Mouse (Mus musculus) forebrain, embryonic 14.5 days (tissue): ENCODE measurements at regions not wholly inside any gene's neighbourhood (a gene's known extent, or its start where the extent isn't known, plus 50 kb on each side); places are given as distances from the start of the nearest gene placed in this dataset.

Experiments used
- ATAC-seq: fragments of 200-750 bp; cut with Nextera tagmentation; 2 replicates; pipeline ENCODE4 v1.8.0; 2017; ENCODE audit warnings: mild to moderate bottlenecking, moderate library complexity
- DNase-seq: peaks from one replicate; pipeline ENCODE4 v3.0.0-alpha.2; 2015; ENCODE audit warnings: low spot score
- H3K27ac ChIP-seq: fragments of 300-500 bp; sonication (generic); 2 replicates; pipeline ENCODE4 v1.5.1; 2014; ENCODE audit warnings: low read depth, mild to moderate bottlenecking, control low read depth, low read length, moderate library complexity
- H3K27me3 ChIP-seq: fragments of 300-500 bp; sonication (generic); replicated peaks from 2 replicates; pipeline ENCODE4 v1.6.1; 2014; ENCODE audit warnings: low read length, control low read depth, mixed read lengths; ENCODE audit not compliant: control insufficient read depth, insufficient read depth
- H3K36me3 ChIP-seq: fragments of 300-500 bp; sonication (generic); 2 replicates; pipeline ENCODE4 v1.6.1; 2014; ENCODE audit warnings: low read length, control low read depth; ENCODE audit not compliant: control insufficient read depth, insufficient read depth
- H3K4me1 ChIP-seq: fragments of 300-500 bp; sonication (generic); 2 replicates; pipeline ENCODE4 v1.6.1; 2014; ENCODE audit warnings: antibody characterized with exemption, low read length, control low read depth; ENCODE audit not compliant: control insufficient read depth, insufficient read depth
- H3K4me2 ChIP-seq: fragments of 300-500 bp; sonication (generic); 2 replicates; pipeline ENCODE4 v1.6.1; 2014; ENCODE audit warnings: mild to moderate bottlenecking, control low read depth, low read length
- H3K4me3 ChIP-seq: fragments of 300-500 bp; sonication (generic); 2 replicates; pipeline ENCODE4 v1.5.1; 2014; ENCODE audit warnings: low read depth, low read length, control low read depth
- H3K9ac ChIP-seq: fragments of 300-500 bp; sonication (generic); 2 replicates; pipeline ENCODE4 v1.6.1; 2014; ENCODE audit warnings: mild to moderate bottlenecking, low read length, control low read depth, moderate library complexity
- H3K9me3 ChIP-seq: fragments of 300-500 bp; sonication (generic); replicated peaks from 2 replicates; pipeline ENCODE4 v1.6.1; 2016; ENCODE audit warnings: low read length, control low read depth, mixed read lengths; ENCODE audit not compliant: control insufficient read depth
- WGBS: fragments of 180-500 bp; shearing (Covaris S2); extraction: QIAGEN DNeasy Blood & Tissue Kit; methylation state at CpG from one replicate; pipeline ENCODE4 v1.1.7; 2014; 5-methylcytosine and 5-hydroxymethylcytosine counted together

DNA sequence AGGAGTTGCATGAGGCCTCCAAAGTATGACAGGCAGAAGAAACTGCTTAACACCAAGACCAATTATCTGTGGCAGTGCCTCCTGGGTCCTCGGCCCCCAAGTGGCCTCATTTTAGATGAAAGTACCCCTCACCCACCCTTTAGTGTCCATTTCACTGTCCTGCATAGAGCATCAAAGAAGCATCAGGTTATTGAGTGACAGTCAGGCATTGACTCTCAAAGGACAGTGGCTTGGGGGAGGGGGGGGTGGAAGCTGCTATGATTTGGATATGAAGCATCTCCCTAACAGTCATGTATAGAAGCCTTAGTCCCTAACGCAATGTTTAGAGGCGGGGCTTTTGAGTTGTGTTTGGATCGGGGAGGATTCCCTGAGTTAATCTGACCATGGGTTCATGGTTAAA lies 458.7 kb downstream of the Fut8 start:
- Histone ChIP-seq H3K4me3 (no peak overlapping the region), H3K4me2 (no peak overlapping the region), H3K27ac (no peak overlapping the region), H3K27me3 (no peaks in the 10 kb centered on the region), H3K4me1 (no peaks in the 10 kb centered on the region), H3K36me3 (no peaks in the 10 kb centered on the region), H3K9me3 (no peaks in the 10 kb centered on the region), H3K9ac (no peak overlapping the region)
- whole genome bisulfite sequencing: 90% methylated on average over 4 of the region's 4 CpGs
- no peak for DNase-seq
- ATAC-seq: no peak

DNA sequence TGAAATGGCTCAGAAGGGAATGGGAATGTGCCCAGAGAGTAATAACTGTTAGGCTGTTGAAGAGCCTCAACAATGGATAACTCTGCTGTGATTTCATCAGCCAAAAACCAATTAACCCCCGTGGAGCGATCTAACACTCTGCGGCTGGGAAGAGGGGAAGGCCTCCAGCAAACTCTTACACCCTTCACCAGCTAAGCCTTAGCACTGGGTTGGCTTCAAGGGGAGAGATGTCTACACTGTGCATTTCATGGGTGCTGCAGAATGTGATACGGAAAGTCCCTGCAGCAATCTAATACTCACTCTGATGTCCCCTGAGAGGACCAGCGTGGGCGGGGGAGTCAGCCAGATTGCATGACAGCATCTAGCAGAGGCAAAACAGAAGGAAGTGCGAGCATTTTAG lies 460.2 kb downstream of the Fut8 start:
- Histone ChIP-seq H3K4me3 (no peak overlapping the region), H3K36me3 (no peaks in the 10 kb centered on the region), H3K27ac (no peak overlapping the region), H3K9ac (no peak overlapping the region), H3K4me1 (no peaks in the 10 kb centered on the region), H3K27me3 (no peaks in the 10 kb centered on the region), H3K4me2 (no peak overlapping the region), H3K9me3 (no peaks in the 10 kb centered on the region)
- 64% methylated on average over 7 of the region's 7 CpGs for WGBS
- DNase-seq: peak; percentile 26
- ATAC-seq: no peak

DNA sequence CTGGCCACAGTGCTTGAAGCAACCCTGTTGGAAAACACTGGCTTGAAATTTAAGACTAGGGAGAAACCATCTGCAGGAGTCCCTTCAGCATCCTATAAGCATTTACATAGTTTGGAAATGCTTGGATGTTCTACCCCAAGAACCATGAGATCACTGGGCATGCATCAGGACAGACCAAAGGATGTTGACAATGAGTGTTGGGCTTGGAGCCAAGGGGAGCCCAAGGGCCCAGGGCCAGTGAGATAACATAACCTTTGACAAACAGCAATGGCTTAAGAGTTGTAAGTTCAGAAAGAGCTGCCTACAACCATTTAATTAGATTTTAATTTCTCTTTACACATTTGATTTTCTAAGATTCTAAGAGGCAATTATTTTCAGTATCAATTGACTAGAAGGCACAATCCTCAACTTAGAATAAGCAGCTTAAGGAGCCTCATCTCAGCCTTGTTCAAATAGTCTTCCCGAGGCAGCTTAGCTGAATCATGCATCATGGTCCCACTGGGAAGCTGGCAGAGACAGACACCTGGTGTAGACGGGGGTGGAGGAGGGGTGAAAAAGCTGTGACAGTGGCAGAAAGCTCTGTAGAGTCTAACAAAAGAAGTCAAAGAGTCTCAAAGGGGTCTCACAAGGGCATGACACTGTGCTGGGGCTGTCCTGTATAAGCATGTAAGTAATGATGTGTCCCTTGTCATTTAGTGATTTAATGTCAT lies 462.1 kb downstream of the Fut8 start:
- no peaks in the 10 kb centered on the region for H3K27me3 ChIP-seq
- no peak overlapping the region for H3K27ac ChIP-seq
- no peak for DNase-seq
- no peak overlapping the region for H3K4me3 ChIP-seq
- no peak overlapping the region for H3K4me2 ChIP-seq
- no peak overlapping the region for H3K9ac ChIP-seq
- H3K9me3 ChIP-seq: no peaks in the 10 kb centered on the region
- no peaks in the 10 kb centered on the region for H3K36me3 ChIP-seq
- no peak for ATAC-seq
- H3K4me1 ChIP-seq: no peaks in the 10 kb centered on the region
- WGBS: 25% methylated on average over 2 of the region's 2 CpGs

DNA sequence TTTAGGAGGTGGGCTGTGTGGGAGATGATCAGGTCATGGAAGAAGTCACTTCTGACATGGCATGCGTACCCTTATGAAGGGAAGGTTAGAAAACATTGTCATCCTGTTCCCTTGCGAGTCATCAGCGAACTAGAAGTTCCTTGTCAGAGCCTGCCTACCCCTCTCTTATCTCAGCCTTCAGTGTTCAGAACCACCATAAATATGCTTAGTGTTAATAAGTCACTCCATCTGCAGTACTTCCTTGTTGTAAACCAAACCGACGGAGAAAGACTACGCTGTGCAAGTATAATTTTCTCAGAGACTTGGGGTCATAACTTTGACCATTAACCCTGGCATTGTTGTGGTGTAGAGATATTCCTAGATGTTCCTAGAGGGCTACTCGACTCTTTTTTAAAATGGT lies 477.6 kb downstream of the Fut8 start:
- no peak overlapping the region for H3K4me3 ChIP-seq
- H3K9ac ChIP-seq: no peak overlapping the region
- H3K27ac ChIP-seq: no peak overlapping the region
- no peaks in the 10 kb centered on the region for H3K9me3 ChIP-seq
- no peaks in the 10 kb centered on the region for H3K27me3 ChIP-seq
- H3K36me3 ChIP-seq: no peaks in the 10 kb centered on the region
- ATAC-seq (no peak), DNase-seq (no peak)
- 78% methylated on average over 7 of the region's 7 CpGs for WGBS
- peaks cover 6% of the 10 kb centered on the region; the same call in 1 of the 2 replicates for H3K4me1 ChIP-seq
- no peak overlapping the region for H3K4me2 ChIP-seq

DNA sequence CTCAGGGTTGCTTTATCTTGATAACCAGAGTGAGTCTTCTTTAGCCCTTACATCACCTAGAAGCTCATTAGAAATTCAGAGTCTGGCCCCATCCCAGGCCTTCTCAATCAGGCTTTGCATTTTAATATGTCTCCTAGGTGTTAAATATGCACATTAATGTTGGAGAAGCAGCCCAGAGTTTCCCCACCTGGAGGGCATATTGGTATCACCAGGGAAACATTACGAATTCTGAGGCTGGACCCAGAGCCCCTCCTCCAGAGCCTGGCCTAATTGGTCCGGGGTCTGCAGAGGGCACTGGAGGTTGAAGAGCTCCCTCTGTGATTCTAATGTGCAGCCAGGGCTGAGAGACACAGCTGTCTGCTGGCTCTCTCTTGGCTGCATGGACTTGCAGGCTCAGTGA lies 478.1 kb downstream of the Fut8 start:
- no peak overlapping the region for H3K27ac ChIP-seq
- H3K4me2 ChIP-seq: no peak overlapping the region
- no peak overlapping the region for H3K9ac ChIP-seq
- H3K36me3 ChIP-seq: no peaks in the 10 kb centered on the region
- H3K4me1 ChIP-seq: peaks cover 6% of the 10 kb centered on the region; the same call in 1 of the 2 replicates
- ATAC-seq: peak; percentile 88
- H3K27me3 ChIP-seq: no peaks in the 10 kb centered on the region
- H3K4me3 ChIP-seq: no peak overlapping the region
- DNase-seq: peak; percentile 71
- 6% methylated on average over 2 of the region's 2 CpGs for WGBS
- no peaks in the 10 kb centered on the region for H3K9me3 ChIP-seq

DNA sequence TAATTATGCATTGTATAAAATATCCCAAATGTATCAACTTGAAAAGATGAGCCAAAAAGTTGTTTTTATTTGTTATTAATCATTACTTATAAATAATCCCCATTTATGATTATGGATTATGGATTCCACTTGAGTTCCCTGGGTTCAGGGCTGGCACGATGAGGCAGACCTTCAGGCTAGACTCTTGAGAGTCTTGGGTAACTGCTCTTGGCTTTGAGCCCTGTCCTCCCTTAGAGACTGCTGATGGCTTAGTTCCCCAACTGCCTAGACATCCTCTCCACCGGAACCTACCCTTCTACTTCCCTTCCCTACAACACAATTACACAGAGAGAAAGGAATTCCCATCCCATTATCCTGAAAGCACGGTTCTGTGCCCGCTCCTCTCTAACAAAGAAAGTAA lies 466.3 kb upstream of the Gm6657 start:
- no peak overlapping the region for H3K4me2 ChIP-seq
- H3K4me1 ChIP-seq: no peaks in the 10 kb centered on the region
- H3K9me3 ChIP-seq: no peaks in the 10 kb centered on the region
- ATAC-seq (no peak), DNase-seq (no peak)
- WGBS: 36% methylated on average over 4 of the region's 4 CpGs
- no peak overlapping the region for H3K4me3 ChIP-seq
- H3K27ac ChIP-seq: no peak overlapping the region
- H3K27me3 ChIP-seq: no peaks in the 10 kb centered on the region
- H3K9ac ChIP-seq: no peak overlapping the region
- H3K36me3 ChIP-seq: no peaks in the 10 kb centered on the region

DNA sequence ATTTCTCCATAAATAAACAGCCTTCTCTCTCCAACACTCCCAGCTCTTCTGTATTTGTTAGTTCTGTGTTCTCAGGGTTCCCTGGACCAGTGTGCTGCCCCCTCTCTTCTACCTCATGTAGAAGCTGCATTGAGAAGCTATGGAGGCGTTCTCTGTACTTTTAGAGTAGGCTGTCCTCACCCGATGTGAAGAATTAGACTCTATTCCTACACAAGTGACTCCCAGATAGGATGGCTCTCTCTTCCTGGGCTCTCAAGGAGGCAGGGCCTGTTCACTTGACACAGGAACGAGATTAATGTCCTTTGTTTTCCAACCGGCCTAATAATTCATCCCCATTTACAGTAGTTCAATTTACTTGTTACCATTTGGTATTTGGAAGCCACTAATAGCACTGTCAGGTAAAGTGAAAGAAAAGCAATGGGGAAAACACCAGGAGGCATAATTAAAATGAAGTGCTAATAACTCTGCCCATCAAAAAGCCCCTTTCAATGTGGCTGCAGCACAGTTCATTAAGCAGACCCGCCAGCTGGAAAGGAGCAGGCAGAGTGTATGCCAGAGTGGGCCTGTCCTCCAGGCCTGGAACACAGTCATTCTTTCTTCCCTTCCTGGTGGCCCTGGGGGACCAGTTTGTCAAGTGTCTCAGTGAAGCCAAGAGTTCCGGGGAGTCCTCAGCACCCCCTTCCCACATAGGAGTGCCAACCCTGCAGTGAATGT lies 454.8 kb upstream of the Gm6657 start:
- no peak overlapping the region for H3K4me2 ChIP-seq
- no peak overlapping the region for H3K9ac ChIP-seq
- H3K36me3 ChIP-seq: no peaks in the 10 kb centered on the region
- no peak overlapping the region for H3K4me3 ChIP-seq
- no peak overlapping the region for H3K27ac ChIP-seq
- H3K27me3 ChIP-seq: 0 out of 2 replicates have a peak, but pooled peaks cover 2% of the 10 kb centered on the region
- DNase-seq (peak; percentile 85), ATAC-seq (peak; percentile 96)
- no peaks in the 10 kb centered on the region for H3K9me3 ChIP-seq
- peaks cover 4% of the 10 kb centered on the region; the same call in 1 of the 2 replicates for H3K4me1 ChIP-seq
- 15% methylated on average over 6 of the region's 6 CpGs for WGBS

DNA sequence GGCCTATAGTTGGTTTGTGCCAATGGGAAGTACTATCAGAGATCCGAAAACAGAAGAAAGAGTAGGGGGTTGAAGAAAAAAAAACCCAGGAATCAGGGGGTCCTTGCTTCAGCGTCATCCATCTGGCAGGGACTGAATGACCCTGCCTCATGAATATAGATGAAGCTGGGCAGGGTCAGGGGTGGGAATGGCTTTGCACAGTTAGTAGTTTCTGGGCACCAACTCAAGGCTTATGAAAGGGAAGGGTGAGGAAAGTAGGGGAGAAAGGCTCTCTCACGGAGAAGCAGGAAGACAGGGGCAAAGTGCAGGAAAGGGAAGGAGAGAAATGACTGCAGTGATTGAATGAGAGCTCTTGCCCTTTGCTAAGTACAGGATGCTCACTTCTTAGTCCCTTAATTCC lies 451.3 kb upstream of the Gm6657 start:
- no peak overlapping the region for H3K9ac ChIP-seq
- H3K9me3 ChIP-seq: no peaks in the 10 kb centered on the region
- no peak overlapping the region for H3K27ac ChIP-seq
- no peaks in the 10 kb centered on the region for H3K36me3 ChIP-seq
- 18% methylated on average over 3 of the region's 3 CpGs for WGBS
- ATAC-seq (no peak), DNase-seq (peak; percentile 49)
- H3K4me2 ChIP-seq: no peak overlapping the region
- peaks cover 4% of the 10 kb centered on the region; the same call in 1 of the 2 replicates for H3K4me1 ChIP-seq
- no peaks in the 10 kb centered on the region for H3K27me3 ChIP-seq
- no peak overlapping the region for H3K4me3 ChIP-seq

DNA sequence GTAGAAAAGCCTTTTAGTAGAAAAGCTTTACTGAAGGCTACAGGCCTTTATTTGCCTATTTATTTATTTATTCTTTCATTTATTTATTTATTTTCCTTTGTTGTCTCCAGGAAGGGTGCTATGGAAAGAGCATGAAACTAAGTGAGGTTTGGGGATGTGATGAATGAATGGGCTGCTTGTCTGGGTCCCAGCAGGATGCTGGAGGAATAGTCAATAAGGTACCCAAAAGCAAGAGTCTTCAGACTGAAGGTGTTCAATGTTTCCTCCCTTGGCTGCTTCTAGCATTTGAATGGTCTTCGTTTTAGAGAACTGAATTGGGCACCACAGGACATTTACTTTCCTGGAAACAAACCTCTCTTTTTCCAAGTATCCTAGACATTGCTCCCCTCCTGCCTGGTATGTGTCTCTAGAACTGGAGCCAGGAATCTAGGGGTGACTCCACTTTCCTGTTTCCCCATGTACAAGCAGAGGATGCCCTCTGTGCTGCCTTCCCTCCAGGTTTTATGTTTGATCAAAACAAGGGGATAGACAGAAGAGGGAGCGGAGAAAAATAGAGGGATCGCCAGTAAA lies 444.5 kb upstream of the Gm6657 start:
- no peak overlapping the region for H3K27ac ChIP-seq
- no peak overlapping the region for H3K4me3 ChIP-seq
- no peaks in the 10 kb centered on the region for H3K27me3 ChIP-seq
- WGBS: 68% methylated on average over 3 of the region's 3 CpGs
- DNase-seq: no peak
- no peak overlapping the region for H3K4me2 ChIP-seq
- no peak for ATAC-seq
- H3K36me3 ChIP-seq: no peaks in the 10 kb centered on the region
- no peak overlapping the region for H3K9ac ChIP-seq
- H3K9me3 ChIP-seq: no peaks in the 10 kb centered on the region
- no peaks in the 10 kb centered on the region for H3K4me1 ChIP-seq
